Mouse (Mus musculus): ENCODE measurements at regions not wholly inside any gene's neighbourhood (a gene's known extent, or its start where the extent isn't known, plus 50 kb on each side); places are given as distances from the start of the nearest gene placed in this dataset.

- TF ChIP-seq POLR2A (IDR thresholded peaks at IDR 0.05; ENCODE audit: extremely low read depth, insufficient read depth, low read length) (no peak), CTCF (IDR thresholded peaks at IDR 0.05; ENCODE audit: low read depth, low read length) (no peak)
Observed at GRCm38 (mm10) chr9:79437636-79438035, 281.0 kb downstream of the Col12a1 start.
